Mouse (Mus musculus): ENCODE results near the gene Angptl6.
A peak's percentile ranks its signal among the peaks of the same experiment; 100 is the strongest.

- 0 out of 2 replicates have a peak, but pooled peaks have one; percentile 27 for TF ChIP-seq CTCF (IDR thresholded peaks at IDR 0.05; ENCODE audit: low read depth)
- TF ChIP-seq EP300 (optimal IDR thresholded peaks at IDR 0.05) = peak; percentile 56
These were observed 8.3 kb upstream of the Angptl6 start, which contains the start of gene Ppan for GRCm38 (mm10) chr9:20887704-20888385.

Measured in stomach, postnatal 0 days (tissue).